Mouse (Mus musculus) heart, adult 2 months (tissue): Measurements from ENCODE around the gene Atp6v1d. TPM values are rescaled to one million over a fixed set of nuclear protein-coding genes. Genes with fewer than 3 reads are reported as not detected.

Experiments
- DNase-seq, 2 experiments: peaks; one replicate each; pipeline ENCODE4 v3.0.0; 2021
- H3K27ac ChIP-seq: fragments of 200-600 bp; 2 replicates; pipeline ENCODE4 v1.8.1; 2022
- H3K27me3 ChIP-seq: fragments of 200-500 bp; 2 replicates; pipeline ENCODE4 v1.6.1; 2012; ENCODE audit warnings: mild to moderate bottlenecking, low read length, inconsistent platforms, mixed read lengths; ENCODE audit not compliant: control insufficient read depth, insufficient read depth
- H3K36me3 ChIP-seq: fragments of 200-500 bp; 2 replicates; pipeline ENCODE4 v1.6.1; 2012; ENCODE audit warnings: low read length, inconsistent platforms; ENCODE audit not compliant: control insufficient read depth, insufficient read depth
- H3K4me1 ChIP-seq: fragments of 200-500 bp; 2 replicates; pipeline ENCODE4 v1.6.1; 2011; ENCODE audit warnings: low read length; ENCODE audit not compliant: control insufficient read depth, insufficient read depth
- H3K4me3 ChIP-seq: fragments of 200-600 bp; 2 replicates; pipeline ENCODE4 v1.8.1; 2022
- H3K79me2 ChIP-seq: fragments of 200-500 bp; replicated peaks from 2 replicates; pipeline ENCODE4 v1.6.1; 2012; ENCODE audit warnings: mild to moderate bottlenecking, inconsistent platforms, low read length, moderate library complexity, mixed read lengths; ENCODE audit not compliant: control insufficient read depth, insufficient read depth
- H3K9ac ChIP-seq: fragments of 200-500 bp; 2 replicates; pipeline ENCODE4 v1.6.1; 2012; ENCODE audit warnings: low read depth, mild to moderate bottlenecking, control low read depth, inconsistent platforms, low read length, mixed read lengths
- CTCF ChIP-seq: fragments of 200-600 bp; IDR thresholded peaks from 2 replicates; pipeline ENCODE4 v1.8.1; 2022; ENCODE audit warnings: antibody characterized with exemption, mild to moderate bottlenecking, moderate library complexity
- EP300 ChIP-seq: fragments of 200-500 bp; IDR thresholded peaks from 2 replicates; pipeline ENCODE4 v1.6.1; 2011; ENCODE audit warnings: low read depth, low read length, control low read depth; ENCODE audit not compliant: insufficient read depth
- POLR2A ChIP-seq: fragments of 200-500 bp; IDR thresholded peaks from 2 replicates; pipeline ENCODE4 v1.6.1; 2011; ENCODE audit warnings: mild to moderate bottlenecking, low read depth, low read length, control low read depth; ENCODE audit not compliant: insufficient read depth
- WGBS: fragments of 180-500 bp; shearing (Covaris S2); methylation state at CpG from one replicate; pipeline ENCODE4 v1.1.7; 2018; 5-methylcytosine and 5-hydroxymethylcytosine counted together
- intact Hi-C: fragments of 180-260 bp; cut with DNase I; formaldehyde crosslinking; loops from one replicate; pipeline ENCODE4 v1.15.1; 2025
- polyA plus RNA-seq: library from polyadenylated mRNA; depleted of rRNA; stranded (reverse); fragments of >200 nt; gene quantifications from 2 replicates; pipeline ENCODE4 v1.2.3, GENCODE M21; 2012; rRNA removed
- total RNA-seq, 2 experiments: library from RNA; stranded (reverse); gene quantifications; 2 replicates each; pipeline ENCODE4 v1.2.3; 2021

The Atp6v1d gene
- total and polyA plus RNA-seq, 3 experiments: 31.8 to 79.8 (median 72.8) TPM

- intact Hi-C loops: no loop called here
- H3K27me3 ChIP-seq: no peaks in the 10 kb centered on the region
- WGBS: 60% methylated on average over 4 of the region's 4 CpGs
- no peak for DNase-seq
- TF ChIP-seq CTCF: no peak
- H3K79me2 ChIP-seq: no peaks in the 10 kb centered on the region
- H3K36me3 ChIP-seq: peaks cover 4% of the 10 kb centered on the region
- H3K4me1 ChIP-seq: no peaks in the 10 kb centered on the region
- no peak overlapping the region for H3K27ac ChIP-seq
- no peak overlapping the region for H3K4me3 ChIP-seq
- H3K9ac ChIP-seq: no peak overlapping the region
These were observed 21.5 kb downstream of the Atp6v1d start for GRCm38 (mm10) chr12:78839906-78840305.

- Histone ChIP-seq H3K27me3 (no peaks in the 10 kb centered on the region), H3K27ac (no peak overlapping the region), H3K4me1 (no peaks in the 10 kb centered on the region), H3K4me3 (no peak overlapping the region), H3K36me3 (peaks cover 4% of the 10 kb centered on the region), H3K9ac (no peak overlapping the region), H3K79me2 (no peaks in the 10 kb centered on the region)
- no peak for DNase-seq
- intact Hi-C loops: no loop called here
- TF ChIP-seq EP300 (no peak), POLR2A (no peak), CTCF (no peak)
- WGBS: 77% methylated on average over 2 of the region's 2 CpGs
These were observed 26.9 kb downstream of the Atp6v1d start for GRCm38 (mm10) chr12:78834496-78834895.

- DNase-seq: no peak
- intact Hi-C loops: loop anchor here (2.0 to 10.0 kb wide), 3 partner anchors 480 to 760 kb away; no protein-coding TSS in a partner anchor
- H3K4me3 ChIP-seq: no peak overlapping the region
- no peaks in the 10 kb centered on the region for H3K79me2 ChIP-seq
- H3K36me3 ChIP-seq: no peaks in the 10 kb centered on the region
- no peaks in the 10 kb centered on the region for H3K4me1 ChIP-seq
- no peaks in the 10 kb centered on the region for H3K27me3 ChIP-seq
- peak; percentile 57 for TF ChIP-seq CTCF
- TF ChIP-seq EP300: no peak
- H3K27ac ChIP-seq: no peak overlapping the region
- H3K9ac ChIP-seq: no peak overlapping the region
These were observed 47.0 kb downstream of the Atp6v1d start for GRCm38 (mm10) chr12:78814437-78814836.

- Histone ChIP-seq H3K27ac (no peak overlapping the region), H3K27me3 (no peaks in the 10 kb centered on the region), H3K9ac (no peak overlapping the region), H3K36me3 (no peaks in the 10 kb centered on the region), H3K4me3 (no peak overlapping the region), H3K79me2 (no peaks in the 10 kb centered on the region), H3K4me1 (no peaks in the 10 kb centered on the region)
- intact Hi-C loops: no loop called here
- DNase-seq: no peak
- no peak for TF ChIP-seq POLR2A
- no peak for TF ChIP-seq CTCF
- TF ChIP-seq EP300: no peak
These were observed 59.6 kb downstream of the Atp6v1d start for GRCm38 (mm10) chr12:78801836-78802235.

- Histone ChIP-seq H3K27me3 (no peaks in the 10 kb centered on the region), H3K36me3 (no peaks in the 10 kb centered on the region), H3K4me3 (no peak overlapping the region), H3K9ac (no peak overlapping the region), H3K79me2 (no peaks in the 10 kb centered on the region), H3K27ac (no peak overlapping the region), H3K4me1 (no peaks in the 10 kb centered on the region)
- intact Hi-C loops: no loop called here
- TF ChIP-seq POLR2A (no peak), CTCF (no peak), EP300 (no peak)
- DNase-seq: no peak
- 88% methylated on average over 3 of the region's 3 CpGs for WGBS
These were observed 61.4 kb downstream of the Atp6v1d start for GRCm38 (mm10) chr12:78800036-78800435.

GRCm38 (mm10) chr12:78794236-78794635 is 67.2 kb downstream of the Atp6v1d start:
- Histone ChIP-seq H3K4me3 (no peak overlapping the region), H3K79me2 (peaks cover 2% of the 10 kb centered on the region; the same call in 1 of the 2 replicates), H3K27me3 (no peaks in the 10 kb centered on the region), H3K4me1 (no peaks in the 10 kb centered on the region), H3K27ac (no peak overlapping the region), H3K9ac (no peak overlapping the region), H3K36me3 (no peaks in the 10 kb centered on the region; the same call in none of the 2 replicates)
- TF ChIP-seq CTCF (no peak), POLR2A (no peak), EP300 (no peak)
- WGBS: 43% methylated on average over 1 of the region's 1 CpGs
- no peak for DNase-seq
- intact Hi-C loops: no loop called here

- DNase-seq: no peak
- Histone ChIP-seq H3K4me1 (peaks cover 2% of the 10 kb centered on the region; the same call in 1 of the 2 replicates), H3K27ac (no peak overlapping the region), H3K36me3 (no peaks in the 10 kb centered on the region; the same call in none of the 2 replicates), H3K27me3 (no peaks in the 10 kb centered on the region), H3K4me3 (no peak overlapping the region), H3K9ac (no peak overlapping the region), H3K79me2 (peaks cover 3% of the 10 kb centered on the region; the same call in 1 of the 2 replicates)
- TF ChIP-seq EP300: no peak
- TF ChIP-seq CTCF: no peak
- TF ChIP-seq POLR2A: no peak
- WGBS: 45% methylated on average over 2 of the region's 2 CpGs
- intact Hi-C loops: no loop called here
These were observed 70.6 kb downstream of the Atp6v1d start for GRCm38 (mm10) chr12:78790791-78791190.

Other genes starting within 250 kb of the Atp6v1d start
- not detected for gene Fam71d, start 170.1 kb downstream of the Atp6v1d start, total RNA-seq
- 0.12 and 0.41 TPM in 2 replicates for gene Fam71d, start 170.1 kb downstream of the Atp6v1d start, polyA plus RNA-seq
- gene Mpp5, start 112.7 kb downstream of the Atp6v1d start, total RNA-seq: 10 to 100 TPM; 11.1 to 19.2 TPM
- gene Mpp5, start 112.7 kb downstream of the Atp6v1d start, polyA plus RNA-seq: 2.1 and 6.5 TPM in 2 replicates
- gene Eif2s1, start 181 bp upstream of the Atp6v1d start, total RNA-seq: 10 to 100 TPM; 54.6 to 55.0 TPM
- gene Eif2s1, start 181 bp upstream of the Atp6v1d start, polyA plus RNA-seq: 11.8 and 21.2 TPM in 2 replicates
- under 1 TPM; 0.27 to 0.29 TPM for gene Plek2, start 45.3 kb upstream of the Atp6v1d start, total RNA-seq
- 0.10 and 0.41 TPM in 2 replicates for gene Plek2, start 45.3 kb upstream of the Atp6v1d start, polyA plus RNA-seq
- 1 to 10 TPM; 3.2 to 3.3 TPM for gene Tmem229b, start 146.0 kb upstream of the Atp6v1d start, total RNA-seq
- 4.2 and 9.8 TPM in 2 replicates for gene Tmem229b, start 146.0 kb upstream of the Atp6v1d start, polyA plus RNA-seq
- 1 to 10 TPM; 1.4 to 1.7 TPM for gene Plekhh1, start 167.5 kb upstream of the Atp6v1d start, total RNA-seq
- 1.8 and 2.8 TPM in 2 replicates for gene Plekhh1, start 167.5 kb upstream of the Atp6v1d start, polyA plus RNA-seq
- 1 to 10 TPM; 3.4 to 4.4 TPM for gene Pigh, start 228.0 kb upstream of the Atp6v1d start, total RNA-seq
- 4.6 and 5.4 TPM in 2 replicates for gene Pigh, start 228.0 kb upstream of the Atp6v1d start, polyA plus RNA-seq